Mouse (Mus musculus) cerebellum, adult 2 months (tissue): Measurements from ENCODE around the gene Cacna1d. TPM values are rescaled to one million over a fixed set of nuclear protein-coding genes. Genes with fewer than 3 reads are reported as not detected.

Source experiments
- DNase-seq, 2 experiments: peaks; one replicate each; pipeline ENCODE4 v3.0.0; 2021
- H3K27ac ChIP-seq: fragments of 200-500 bp; 2 replicates; pipeline ENCODE4 v1.5.1; 2012; ENCODE audit warnings: low read length, control low read depth, inconsistent platforms; ENCODE audit not compliant: insufficient read depth
- H3K27me3 ChIP-seq: fragments of 200-500 bp; 2 replicates; pipeline ENCODE4 v1.6.1; 2012; ENCODE audit warnings: inconsistent platforms, mild to moderate bottlenecking, low read length, moderate library complexity; ENCODE audit not compliant: control insufficient read depth, insufficient read depth
- H3K4me1 ChIP-seq: fragments of 200-500 bp; 2 replicates; pipeline ENCODE4 v1.6.1; 2011; ENCODE audit warnings: low read length; ENCODE audit not compliant: control insufficient read depth, insufficient read depth
- H3K4me3 ChIP-seq: fragments of 200-500 bp; replicated peaks from 2 replicates; pipeline ENCODE3; 2011; ENCODE audit warnings: mild to moderate bottlenecking, low read depth, low read length, control low read depth; ENCODE audit not compliant: insufficient read depth
- CTCF ChIP-seq: fragments of 200-500 bp; IDR thresholded peaks from 2 replicates; pipeline ENCODE4 v1.5.1; 2011; ENCODE audit warnings: low read depth, mild to moderate bottlenecking, control low read depth, low read length, moderate library complexity, borderline replicate concordance; ENCODE audit not compliant: insufficient read depth
- POLR2A ChIP-seq: fragments of 200-500 bp; IDR thresholded peaks from 2 replicates; pipeline ENCODE4 v1.6.1; 2011; ENCODE audit warnings: low read length, control low read depth, borderline replicate concordance; ENCODE audit not compliant: insufficient read depth
- WGBS: fragments of 180-500 bp; shearing (Covaris S2); methylation state at CpG from one replicate; pipeline ENCODE4 v1.1.7; 2018; 5-methylcytosine and 5-hydroxymethylcytosine counted together
- polyA plus RNA-seq: library from polyadenylated mRNA; depleted of rRNA; stranded (reverse); fragments of >200 nt; gene quantifications from 2 replicates; pipeline ENCODE4 v1.2.3, GENCODE M21; 2012

The Cacna1d gene
- polyA plus RNA-seq, 1 experiment, result 35.0 TPM

GRCm38 (mm10) chr14:30284446-30284845, 206.8 kb downstream of the Cacna1d start:
- TF ChIP-seq POLR2A (no peak), CTCF (no peak)

GRCm38 (mm10) chr14:30284022-30284421, 207.2 kb downstream of the Cacna1d start:
- 33% methylated on average over 10 of the region's 10 CpGs for WGBS
- TF ChIP-seq POLR2A (no peak), CTCF (no peak)
- Histone ChIP-seq H3K27me3 (no peaks in the 10 kb centered on the region), H3K27ac (peak overlapping the region; percentile 3; the same call in 1 of the 2 replicates), H3K4me3 (peak overlapping the region; percentile 14), H3K4me1 (peaks cover 9% of the 10 kb centered on the region; the same call in 1 of the 2 replicates)
- peak; percentile 43 to 55 for DNase-seq

More at GRCm38 (mm10) chr14:30284446-30284845, 206.8 kb downstream of the Cacna1d start:
- Histone ChIP-seq H3K4me3 (peak overlapping the region; percentile 14), H3K4me1 (peaks cover 9% of the 10 kb centered on the region; the same call in 1 of the 2 replicates), H3K27ac (peak overlapping the region; percentile 3; the same call in 1 of the 2 replicates), H3K27me3 (no peaks in the 10 kb centered on the region)
- WGBS, result 49% methylated on average over 10 of the region's 10 CpGs
- no peak for DNase-seq

DNA sequence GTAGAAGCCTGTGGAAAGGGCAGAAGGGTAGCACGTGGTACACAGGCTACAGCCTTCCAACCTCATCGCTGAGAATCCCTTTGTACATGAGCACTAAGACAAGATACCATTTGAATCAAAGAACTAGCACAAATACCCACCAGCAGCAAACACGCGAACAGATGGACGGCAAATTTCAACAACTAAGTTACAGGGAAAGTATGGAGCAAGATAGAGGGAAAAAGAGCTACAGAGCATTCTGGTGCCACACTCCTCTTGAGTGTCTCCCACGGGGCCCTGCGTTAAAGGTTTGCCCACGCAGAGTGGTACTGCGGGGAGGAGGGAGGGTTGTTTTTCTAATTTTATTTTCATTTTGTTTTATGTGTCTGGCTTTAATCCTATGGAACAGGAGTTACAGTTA, 215.7 kb downstream of the Cacna1d start:
- H3K4me1 ChIP-seq, result peaks cover 19% of the 10 kb centered on the region
- DNase-seq, result peak in 1 of 2 experiments; percentile 5
- no peak overlapping the region for H3K27ac ChIP-seq
- no peaks in the 10 kb centered on the region for H3K27me3 ChIP-seq
- no peak overlapping the region for H3K4me3 ChIP-seq
- TF ChIP-seq POLR2A, result no peak
- no peak for TF ChIP-seq CTCF
- 71% methylated on average over 9 of the region's 9 CpGs for WGBS

DNA sequence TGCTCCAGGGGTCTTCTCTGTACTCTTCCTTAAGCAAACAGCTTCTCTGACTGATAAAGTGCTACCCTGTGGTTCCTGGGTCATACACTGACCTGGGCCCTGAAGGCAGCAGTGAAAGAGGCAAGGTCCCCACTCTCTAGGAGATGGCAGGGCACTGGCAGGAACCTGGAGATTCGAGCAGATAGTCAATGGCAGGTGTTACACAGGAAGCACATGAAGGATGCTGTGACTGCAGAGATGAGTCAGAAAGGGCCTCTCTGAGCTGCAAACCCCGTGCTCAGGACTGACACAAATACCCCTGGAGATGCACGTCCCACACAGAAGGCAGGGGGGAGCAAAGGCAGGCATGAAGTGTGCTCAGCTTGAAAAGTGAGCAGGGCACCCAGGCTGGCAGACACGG, 218.3 kb downstream of the Cacna1d start:
- Histone ChIP-seq H3K27me3 (no peaks in the 10 kb centered on the region), H3K27ac (no peak overlapping the region), H3K4me1 (peaks cover 19% of the 10 kb centered on the region), H3K4me3 (no peak overlapping the region)
- peak in 1 of 2 experiments; percentile 8 for DNase-seq
- TF ChIP-seq POLR2A, result no peak
- TF ChIP-seq CTCF, result no peak
- WGBS, result 33% methylated on average over 4 of the region's 4 CpGs

DNA sequence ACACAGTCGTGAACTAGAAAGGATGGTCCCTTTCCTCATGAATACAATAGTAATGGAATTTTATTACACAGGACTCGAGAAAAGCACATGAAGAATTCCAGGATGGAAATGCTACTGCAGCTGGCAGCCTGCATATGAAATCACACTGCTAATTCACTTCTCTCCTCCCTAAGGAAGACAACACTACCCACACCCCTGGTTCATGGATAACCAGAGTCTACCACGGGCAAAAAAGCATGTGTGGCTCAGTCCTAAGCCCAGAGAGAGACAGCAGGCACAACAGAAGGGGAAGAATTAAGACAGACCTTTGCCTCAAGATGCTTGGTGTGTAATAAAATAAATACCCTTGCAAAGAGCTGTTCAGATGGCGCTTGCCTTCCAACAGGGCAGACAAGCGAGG, 218.7 kb downstream of the Cacna1d start:
- TF ChIP-seq POLR2A (no peak), CTCF (no peak)
- Histone ChIP-seq H3K27ac (no peak overlapping the region), H3K4me1 (peaks cover 19% of the 10 kb centered on the region), H3K4me3 (no peak overlapping the region), H3K27me3 (no peaks in the 10 kb centered on the region)
- no peak for DNase-seq
- WGBS, result 84% methylated on average over 5 of the region's 5 CpGs

- 90% methylated on average over 8 of the region's 8 CpGs for WGBS
- no peaks in the 10 kb centered on the region for H3K27me3 ChIP-seq
These were observed 219.4 kb downstream of the Cacna1d start for GRCm38 (mm10) chr14:30271856-30272255.

GRCm38 (mm10) chr14:30270350-30270749, 220.9 kb downstream of the Cacna1d start:
- H3K4me1 ChIP-seq, result peaks cover 12% of the 10 kb centered on the region
- H3K27me3 ChIP-seq, result no peaks in the 10 kb centered on the region
- WGBS, result 85% methylated on average over 5 of the region's 5 CpGs
- TF ChIP-seq CTCF (no peak), POLR2A (no peak)
- no peak for DNase-seq
- H3K4me3 ChIP-seq, result no peak overlapping the region
- no peak overlapping the region for H3K27ac ChIP-seq

More at GRCm38 (mm10) chr14:30271856-30272255, 219.4 kb downstream of the Cacna1d start:
- no peak overlapping the region for H3K27ac ChIP-seq
- no peak for DNase-seq
- H3K4me1 ChIP-seq, result peaks cover 17% of the 10 kb centered on the region
- no peak overlapping the region for H3K4me3 ChIP-seq
- TF ChIP-seq CTCF, result no peak

- TF ChIP-seq POLR2A, result no peak
- TF ChIP-seq CTCF, result no peak
- H3K4me3 ChIP-seq, result no peak overlapping the region
- WGBS, result 87% methylated on average over 9 of the region's 9 CpGs
- no peaks in the 10 kb centered on the region for H3K27me3 ChIP-seq
- no peak overlapping the region for H3K27ac ChIP-seq
- no peak for DNase-seq
- no peaks in the 10 kb centered on the region for H3K4me1 ChIP-seq
These were observed 225.5 kb downstream of the Cacna1d start for GRCm38 (mm10) chr14:30265728-30266127.
